Mouse (Mus musculus) lung, postnatal 36 days (tissue): ENCODE data around the gene Rps10.

Experiments used
- DNase-seq: peaks from one replicate; pipeline ENCODE4 v3.0.0; 2022; ENCODE audit warnings: mixed read lengths

Gene Rps10

DNA sequence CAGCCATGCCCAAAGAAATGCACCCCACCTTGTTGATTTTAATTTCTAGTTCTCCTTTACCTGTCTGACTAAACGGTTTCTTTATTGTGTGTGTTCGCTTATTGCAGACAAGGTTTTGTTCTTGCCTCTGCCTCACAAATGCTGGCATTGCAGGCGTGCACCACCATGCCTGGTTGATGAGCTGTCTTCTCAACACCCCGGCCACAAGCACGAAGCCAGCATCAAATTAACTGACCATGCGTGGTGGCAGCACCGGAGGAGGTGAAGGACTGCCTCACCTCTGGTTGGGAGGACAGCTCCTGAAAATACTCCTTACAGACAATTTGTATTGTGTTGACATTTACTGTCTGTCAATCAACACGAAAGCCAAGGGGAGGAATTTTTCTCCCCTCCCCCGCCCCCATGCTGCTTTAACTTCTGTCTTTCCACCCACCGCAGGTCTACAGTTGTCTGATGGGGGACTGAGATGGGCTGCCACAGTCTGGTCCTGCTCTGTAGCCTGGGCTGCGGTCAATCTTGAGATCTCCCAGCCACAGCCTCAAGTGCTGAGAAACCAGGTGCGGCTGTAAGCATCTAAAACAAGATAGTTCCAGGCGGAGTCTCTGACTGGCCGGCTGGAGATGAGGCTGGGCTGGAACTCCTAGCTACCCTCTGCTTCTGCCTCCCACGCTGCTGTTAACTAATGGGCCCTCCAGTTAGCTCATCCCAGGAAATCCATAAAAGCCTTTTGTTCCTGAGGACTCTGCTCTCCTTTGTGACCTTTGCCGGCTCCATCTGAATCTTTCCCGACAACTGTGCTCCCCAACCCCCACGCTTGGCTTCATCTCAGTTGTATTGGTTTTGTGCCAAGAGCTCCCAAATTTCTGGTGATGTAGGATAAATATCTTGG is at the start of gene Rps10:
TSS of gene Rps10 (minus strand) at position 538 of the 889 bp plus-strand sequence.
- DNase-seq = no peak

GRCm38 (mm10) chr17:27685550-27685913 is 49.1 kb upstream of the Rps10 start:
- DNase-seq = no peak

DNA sequence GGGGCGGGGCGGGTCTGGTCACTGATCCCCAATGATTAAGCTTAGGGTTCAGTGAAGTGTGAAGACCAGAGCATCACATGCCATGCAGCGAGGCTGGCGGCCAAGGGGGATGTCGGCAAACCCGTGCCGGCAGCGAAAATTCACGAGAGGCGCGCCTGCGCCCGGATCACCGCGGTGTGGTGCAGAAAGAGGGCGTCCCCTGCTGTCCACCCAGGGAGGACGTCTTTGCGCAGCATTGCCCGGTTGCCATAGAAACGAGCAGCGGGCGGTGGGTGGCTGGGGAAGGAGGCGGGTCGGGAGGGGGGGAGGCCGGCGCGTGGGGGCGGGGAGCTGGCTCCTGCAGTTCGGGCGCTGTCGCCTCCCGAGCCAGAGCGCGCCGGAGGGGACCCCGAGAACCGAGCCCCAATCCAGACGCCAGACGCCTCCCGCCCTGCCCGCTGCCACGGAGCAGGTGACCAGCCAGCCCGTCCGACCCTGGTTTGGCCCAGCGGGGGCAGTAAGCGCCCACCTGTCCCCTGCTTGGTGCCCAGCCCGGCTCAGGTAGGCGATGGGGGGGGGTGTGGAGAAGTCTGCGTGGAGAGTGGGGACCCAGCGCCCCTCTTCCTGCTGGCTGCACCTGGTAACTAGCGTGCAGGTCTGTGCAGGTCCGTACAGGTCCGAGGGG is 48.5 kb upstream of the Rps10 start:
- DNase-seq = peak; percentile 10

- DNase-seq = no peak
These were observed 42.7 kb upstream of the Rps10 start for GRCm38 (mm10) chr17:27678924-27679813.

GRCm38 (mm10) chr17:27677756-27678155 is 41.3 kb upstream of the Rps10 start:
- DNase-seq = no peak

GRCm38 (mm10) chr17:27676270-27676669 is 39.8 kb upstream of the Rps10 start:
- no peak for DNase-seq

- DNase-seq = no peak
These were observed 39.0 kb upstream of the Rps10 start for GRCm38 (mm10) chr17:27675453-27675852.

- no peak for DNase-seq
These were observed 37.5 kb upstream of the Rps10 start for GRCm38 (mm10) chr17:27673945-27674344.

DNA sequence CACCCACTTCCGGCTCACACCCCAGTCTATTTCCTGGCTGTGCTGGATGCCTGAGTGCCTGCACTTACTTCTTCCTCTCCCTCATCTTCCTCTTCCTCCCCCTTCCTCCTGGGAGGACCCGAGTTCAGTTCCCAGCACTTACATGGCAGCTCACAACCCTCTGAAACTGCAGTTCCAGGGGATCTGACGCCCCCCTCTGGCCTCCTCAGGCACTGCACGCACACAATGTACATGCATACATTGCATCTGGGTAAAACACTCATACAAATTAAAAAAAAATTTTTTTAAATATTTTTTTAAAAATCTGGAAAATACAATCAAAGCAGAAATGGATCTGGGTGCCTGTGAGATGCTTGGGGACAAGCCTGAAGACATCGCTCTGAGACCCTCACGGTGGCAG is 35.3 kb upstream of the Rps10 start:
- no peak for DNase-seq

DNA sequence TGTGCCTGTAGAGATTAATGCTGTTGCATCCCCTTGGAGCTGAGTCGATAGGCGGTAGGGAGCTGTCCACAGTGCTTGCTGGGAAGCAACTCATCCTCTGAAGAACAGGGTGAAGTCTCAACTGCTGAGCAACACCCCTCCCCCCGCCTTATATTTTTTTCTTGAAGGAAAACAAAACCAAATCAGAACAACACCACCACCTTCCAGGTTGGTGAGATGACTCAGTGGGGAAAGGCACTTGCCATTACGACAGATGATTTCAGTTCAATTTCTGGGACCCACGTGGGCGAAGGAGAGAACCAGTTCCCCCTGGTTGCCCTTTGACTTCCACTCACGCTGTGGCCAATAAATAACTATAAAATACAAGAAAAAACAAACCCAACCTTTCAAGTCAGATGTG is 22.3 kb upstream of the Rps10 start:
- no peak for DNase-seq

DNA sequence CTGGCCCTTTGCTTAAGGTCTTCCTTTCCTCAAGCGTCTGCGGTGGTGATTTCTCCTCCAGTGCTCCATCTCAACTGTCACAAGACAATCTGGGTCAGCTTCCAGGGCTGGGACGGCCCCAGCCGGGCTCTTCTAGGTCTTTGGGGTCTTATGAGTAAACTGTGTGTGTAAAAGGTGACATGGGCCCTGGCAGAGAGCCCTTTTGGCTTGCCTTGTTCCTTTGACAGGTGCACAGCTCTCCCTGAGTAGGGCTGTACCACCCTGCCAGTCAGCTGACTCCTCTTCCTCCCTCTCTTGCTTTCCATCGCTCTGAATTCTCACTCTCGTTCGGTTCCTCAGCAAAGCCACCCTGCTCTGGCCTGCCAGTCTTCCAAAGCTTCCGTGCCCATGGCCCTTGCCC is 20.7 kb upstream of the Rps10 start:
- DNase-seq = no peak

DNA sequence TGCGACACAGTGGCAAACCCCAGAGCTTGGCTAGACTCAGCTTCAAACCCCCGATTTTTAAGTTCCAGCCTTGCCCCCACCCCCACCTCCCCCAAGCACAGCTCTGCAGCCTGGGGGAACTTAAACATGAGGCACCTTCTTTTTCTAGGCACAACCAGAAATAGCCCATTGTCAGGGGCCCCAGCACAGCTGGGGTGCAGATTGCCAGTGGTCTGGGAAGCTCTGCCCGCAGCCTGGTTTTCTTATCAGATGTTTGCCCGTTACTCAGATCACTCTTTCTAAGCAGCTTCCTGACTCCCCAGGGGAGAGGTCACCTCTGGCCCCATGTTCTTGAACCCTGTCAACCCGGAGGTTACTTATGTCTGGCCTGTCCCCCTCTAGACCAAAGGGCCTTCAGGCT is 19.9 kb upstream of the Rps10 start:
- no peak for DNase-seq

DNA sequence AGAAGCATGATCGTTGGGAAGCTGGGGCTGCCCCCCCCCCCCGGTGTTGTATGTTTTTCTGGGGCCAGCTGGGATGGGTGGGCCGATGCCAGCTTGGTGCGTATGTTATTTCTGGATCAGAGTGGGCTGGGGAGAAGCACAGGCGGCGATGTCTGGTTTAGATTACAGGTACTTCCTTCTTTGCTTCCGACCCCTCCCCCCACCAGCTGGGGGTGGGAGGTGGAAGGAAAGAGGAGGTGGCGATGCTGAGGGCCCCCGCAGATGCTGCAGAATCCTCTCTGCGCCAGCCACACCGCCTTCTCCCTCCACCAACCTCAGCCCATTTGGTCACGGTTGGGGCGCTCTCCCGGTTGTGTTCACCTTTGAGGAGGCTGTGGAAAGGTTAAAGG is 19.5 kb upstream of the Rps10 start:
- DNase-seq = no peak

GRCm38 (mm10) chr17:27655089-27656010 is 18.9 kb upstream of the Rps10 start, which contains the start of gene Pacsin1:
Gene Pacsin1, plus strand, starts transcription at chr17:27655509.
- peak; percentile 23 for DNase-seq

DNA sequence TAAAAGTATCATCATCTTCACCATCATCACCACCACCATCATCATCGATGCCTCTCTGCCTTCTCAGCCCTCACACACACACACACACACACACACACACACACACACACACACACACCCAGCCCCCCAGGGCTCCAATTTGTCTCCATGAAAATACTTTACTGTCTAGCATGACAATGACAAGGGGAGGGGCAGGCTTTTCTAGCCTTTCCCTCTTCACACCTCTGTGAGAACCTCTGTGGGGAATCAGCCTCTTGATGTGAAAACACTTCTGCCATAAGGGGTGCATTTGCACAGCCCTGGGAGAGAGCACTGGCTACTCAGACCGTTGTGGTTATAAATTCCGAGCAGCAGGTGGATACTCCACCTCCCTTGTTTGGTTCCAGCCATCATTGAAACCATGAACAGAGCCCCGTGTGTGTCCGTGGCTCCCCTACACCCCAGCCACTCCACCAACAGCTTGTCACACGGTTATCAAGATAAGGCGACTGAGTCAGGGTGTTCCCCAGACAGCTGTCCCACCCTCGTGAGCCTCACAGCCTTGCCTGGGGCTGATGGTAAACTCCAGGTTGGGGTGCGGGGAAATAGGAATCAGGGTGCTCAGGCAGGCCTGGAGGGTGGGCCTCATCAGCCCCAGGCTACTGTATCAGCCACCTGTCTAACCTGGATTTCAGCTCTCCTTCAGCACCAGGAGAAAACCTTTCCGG is 16.9 kb upstream of the Rps10 start:
- DNase-seq = no peak

DNA sequence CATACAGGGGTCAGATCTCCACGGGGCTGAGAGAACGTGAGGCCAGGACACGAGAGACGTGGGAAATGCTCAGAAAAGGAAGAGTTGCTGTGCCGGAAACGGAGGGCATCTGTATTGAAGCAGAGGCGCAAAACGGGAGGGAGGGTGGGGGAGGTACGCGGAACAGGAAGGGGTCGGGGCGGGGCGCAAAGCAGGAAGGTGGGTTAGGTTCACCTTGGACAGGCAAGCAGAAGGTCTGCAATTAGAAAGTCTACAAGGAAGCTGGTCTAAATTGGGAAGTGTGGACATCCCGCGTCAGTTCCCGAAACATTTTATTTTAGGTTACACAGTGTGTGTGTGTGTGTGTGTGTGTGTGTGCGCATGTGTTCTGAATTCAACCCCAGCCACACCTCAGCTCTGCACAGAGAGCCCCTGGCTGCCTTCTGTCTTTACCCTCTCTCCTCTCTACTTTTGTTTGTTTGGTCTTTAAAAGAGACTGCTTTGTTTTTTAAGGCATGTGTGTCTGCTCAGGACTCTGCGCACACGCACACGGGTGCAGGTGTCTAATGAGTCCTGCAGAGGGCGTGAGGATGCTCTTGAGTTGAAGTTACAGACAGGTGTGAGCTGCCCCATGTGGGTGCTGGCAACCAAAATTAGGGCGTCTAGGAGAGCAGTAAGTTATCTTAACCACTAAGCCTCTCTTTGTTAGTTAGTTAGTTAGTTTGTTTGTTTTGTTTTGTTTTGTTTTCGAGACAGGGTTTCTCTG is 15.7 kb upstream of the Rps10 start:
- DNase-seq = no peak

DNA sequence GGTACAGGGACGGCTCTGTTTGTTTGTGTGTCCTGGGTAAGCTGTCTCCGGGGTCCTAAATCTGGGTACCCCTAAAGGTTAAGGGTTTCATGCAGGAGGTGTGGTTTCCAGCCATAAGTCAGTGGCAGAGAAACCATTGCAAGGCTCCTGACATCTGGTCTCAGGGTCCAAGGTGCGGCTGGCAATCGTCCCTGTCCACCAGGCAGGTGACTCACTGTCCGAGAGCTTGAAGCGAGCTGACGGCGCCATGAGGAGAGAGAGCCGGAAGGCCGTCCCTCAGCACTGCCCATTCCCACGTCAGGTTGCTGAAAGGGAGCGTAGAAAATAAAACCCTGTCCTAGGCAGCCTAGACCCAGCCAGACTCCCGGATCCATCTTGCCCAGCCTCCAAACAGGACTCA is 14.1 kb upstream of the Rps10 start:
- DNase-seq = no peak

DNA sequence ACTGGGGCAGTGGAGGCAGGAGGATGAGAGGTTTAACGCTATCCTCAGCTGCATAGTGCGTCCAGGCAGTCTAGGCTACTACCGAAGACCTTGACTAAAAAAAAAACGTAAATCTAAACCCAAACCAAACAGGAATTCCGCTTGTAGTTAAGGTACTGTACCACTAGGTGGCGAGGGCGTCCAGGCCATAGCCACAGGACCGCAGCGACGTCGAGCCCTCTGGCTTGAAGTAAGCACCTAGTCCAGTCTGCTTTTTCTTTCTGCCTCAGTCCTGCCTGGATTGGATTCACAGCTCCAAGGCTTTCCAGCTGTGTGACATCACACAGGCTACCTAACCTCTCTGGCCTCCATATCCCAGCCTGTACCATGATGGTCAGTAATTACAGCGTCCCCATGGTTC is 13.7 kb upstream of the Rps10 start:
- DNase-seq = peak; percentile 84

- DNase-seq = no peak
These were observed 9.3 kb upstream of the Rps10 start for GRCm38 (mm10) chr17:27645807-27646206.

GRCm38 (mm10) chr17:27644572-27644971 is 8.1 kb upstream of the Rps10 start:
- no peak for DNase-seq

- DNase-seq = no peak
These were observed 7.3 kb upstream of the Rps10 start for GRCm38 (mm10) chr17:27643756-27644155.
